Mouse (Mus musculus) adrenal gland, adult (tissue): Measurements from ENCODE around the gene Cdc42ep4.

ENCODE experiments used
- DNase-seq, 2 experiments: peaks; one replicate each; pipeline ENCODE4 v3.0.0; 2022 to 2023; ENCODE audit warnings: low spot score in 1 of 2; ENCODE audit not compliant: inconsistent age in 2 of 2

Gene Cdc42ep4

GRCm38 (mm10) chr11:113690506-113690905, 61.2 kb downstream of the Cdc42ep4 start:
- DNase-seq = no peak

- DNase-seq = no peak
These were observed 64.7 kb downstream of the Cdc42ep4 start for GRCm38 (mm10) chr11:113687031-113687430.

GRCm38 (mm10) chr11:113684707-113685426, 66.8 kb downstream of the Cdc42ep4 start:
- DNase-seq = no peak

GRCm38 (mm10) chr11:113683957-113684706, 67.5 kb downstream of the Cdc42ep4 start, which contains the start of the genes Fam104a and D11Wsu47e:
Fam104a (minus strand) TSS chr11:113684155.
D11Wsu47e (plus strand) TSS chr11:113684412.
- peak; percentile 97 to 99 for DNase-seq

GRCm38 (mm10) chr11:113683627-113683956, 68.1 kb downstream of the Cdc42ep4 start:
- DNase-seq = no peak

- DNase-seq = peak; percentile 84 to 91
These were observed 68.6 kb downstream of the Cdc42ep4 start for GRCm38 (mm10) chr11:113682897-113683626.

- DNase-seq = no peak
These were observed 69.7 kb downstream of the Cdc42ep4 start for GRCm38 (mm10) chr11:113681979-113682378.

GRCm38 (mm10) chr11:113680954-113681353, 70.7 kb downstream of the Cdc42ep4 start:
- DNase-seq = peak in 1 of 2 experiments; percentile 58

GRCm38 (mm10) chr11:113678373-113678772, 73.3 kb downstream of the Cdc42ep4 start:
- no peak for DNase-seq

- no peak for DNase-seq
These were observed 74.3 kb downstream of the Cdc42ep4 start for GRCm38 (mm10) chr11:113677378-113677777.
